Mouse (Mus musculus) intestine, embryonic 16.5 days (tissue): ENCODE data around the gene Slc2a9. TPM values are rescaled to one million over a fixed set of nuclear protein-coding genes. Genes with fewer than 3 reads are reported as not detected.

Source experiments
- ATAC-seq: fragments of 200-750 bp; cut with Nextera tagmentation; 2 replicates; pipeline ENCODE4 v1.8.0; 2017; ENCODE audit warnings: moderate TSS enrichment, moderate library complexity
- H3K27ac ChIP-seq: fragments of 300-500 bp; sonication (generic); 2 replicates; pipeline ENCODE4 v1.5.1; 2014; ENCODE audit warnings: mild to moderate bottlenecking, low read length
- H3K27me3 ChIP-seq: fragments of 300-500 bp; sonication (generic); replicated peaks from 2 replicates; pipeline ENCODE4 v1.6.1; 2014; ENCODE audit warnings: low read length, control low read depth, mixed read lengths; ENCODE audit not compliant: control insufficient read depth, insufficient read depth
- H3K36me3 ChIP-seq: fragments of 300-500 bp; sonication (generic); 2 replicates; pipeline ENCODE4 v1.6.1; 2014; ENCODE audit warnings: low read length, control low read depth; ENCODE audit not compliant: control insufficient read depth, insufficient read depth
- H3K4me1 ChIP-seq: fragments of 300-500 bp; sonication (generic); 2 replicates; pipeline ENCODE4 v1.6.1; 2014; ENCODE audit warnings: low read length, control low read depth, mixed read lengths; ENCODE audit not compliant: control insufficient read depth, insufficient read depth
- H3K4me2 ChIP-seq: fragments of 300-500 bp; sonication (generic); 2 replicates; pipeline ENCODE4 v1.6.1; 2014; ENCODE audit warnings: low read depth, low read length, control low read depth
- H3K4me3 ChIP-seq: fragments of 300-500 bp; sonication (generic); 2 replicates; pipeline ENCODE4 v1.5.1; 2014; ENCODE audit warnings: mild to moderate bottlenecking, low read length
- H3K9ac ChIP-seq: fragments of 300-500 bp; sonication (generic); 2 replicates; pipeline ENCODE4 v1.6.1; 2014; ENCODE audit warnings: low read depth, low read length
- H3K9me3 ChIP-seq: fragments of 300-500 bp; sonication (generic); 2 replicates; pipeline ENCODE4 v1.6.1; 2016; ENCODE audit warnings: low read length, control low read depth; ENCODE audit not compliant: control insufficient read depth
- WGBS: fragments of 180-500 bp; shearing (Covaris S2); extraction: QIAGEN DNeasy Blood & Tissue Kit; methylation state at CpG from one replicate; pipeline ENCODE4 v1.1.7; 2014; 5-methylcytosine and 5-hydroxymethylcytosine counted together
- polyA plus RNA-seq: library from polyadenylated mRNA; unstranded; fragments of >200 nt; fragmentation: Nextera tagmentation; extraction: Ambion mirVana; gene quantifications from 2 replicates; pipeline ENCODE4 v1.2.1, GENCODE M21; 2015

Slc2a9 gene
- polyA plus RNA-seq, 1 experiment from 2014 or later, result 2.5 TPM

GRCm38 (mm10) chr5:38333381-38333780 lies 169.6 kb downstream of the Slc2a9 start:
- Histone ChIP-seq H3K4me2 (no peak overlapping the region), H3K36me3 (no peaks in the 10 kb centered on the region), H3K9ac (no peak overlapping the region), H3K27me3 (no peaks in the 10 kb centered on the region), H3K4me1 (no peaks in the 10 kb centered on the region), H3K9me3 (no peaks in the 10 kb centered on the region), H3K27ac (no peak overlapping the region), H3K4me3 (no peak overlapping the region)
- 80% methylated on average over 4 of the region's 4 CpGs for WGBS
- ATAC-seq, result no peak

GRCm38 (mm10) chr5:38318966-38319786 lies 183.8 kb downstream of the Slc2a9 start, which contains the start of gene Drd5:
Gene Drd5, plus strand, starts transcription at chr5:38319367.
- Histone ChIP-seq H3K4me3 (peak within 1 kb of the TSS; percentile 38), H3K4me2 (peak within 1 kb of the TSS; percentile 49), H3K9ac (no peak within 1 kb of the TSS), H3K36me3 (no peaks in the 10 kb centered on the region), H3K4me1 (no peaks in the 10 kb centered on the region), H3K9me3 (no peaks in the 10 kb centered on the region), H3K27me3 (peaks cover 41% of the 10 kb centered on the region), H3K27ac (no peak within 1 kb of the TSS)
- WGBS, result 3% methylated on average over 67 of the region's 67 CpGs
- no peak for ATAC-seq

GRCm38 (mm10) chr5:38309795-38310194 lies 193.1 kb downstream of the Slc2a9 start:
- Histone ChIP-seq H3K9me3 (no peaks in the 10 kb centered on the region), H3K4me2 (no peak overlapping the region), H3K9ac (no peak overlapping the region), H3K27me3 (no peaks in the 10 kb centered on the region), H3K36me3 (no peaks in the 10 kb centered on the region), H3K27ac (no peak overlapping the region), H3K4me3 (no peak overlapping the region), H3K4me1 (no peaks in the 10 kb centered on the region)
- 63% methylated on average over 3 of the region's 3 CpGs for WGBS
- no peak for ATAC-seq

- Histone ChIP-seq H3K36me3 (no peaks in the 10 kb centered on the region), H3K27ac (no peak overlapping the region), H3K4me3 (no peak overlapping the region), H3K4me1 (no peaks in the 10 kb centered on the region), H3K4me2 (no peak overlapping the region), H3K9me3 (no peaks in the 10 kb centered on the region), H3K27me3 (no peaks in the 10 kb centered on the region), H3K9ac (no peak overlapping the region)
- WGBS, result 54% methylated on average over 5 of the region's 5 CpGs
- ATAC-seq, result peak; percentile 61
Observed at GRCm38 (mm10) chr5:38308873-38309272, 194.1 kb downstream of the Slc2a9 start.

GRCm38 (mm10) chr5:38307255-38308101 lies 195.5 kb downstream of the Slc2a9 start:
- no peaks in the 10 kb centered on the region for H3K9me3 ChIP-seq
- ATAC-seq, result peak; percentile 92
- WGBS, result 10% methylated on average over 26 of the region's 26 CpGs

GRCm38 (mm10) chr5:38305241-38305640 lies 197.7 kb downstream of the Slc2a9 start:
- Histone ChIP-seq H3K27ac (no peak overlapping the region), H3K9ac (no peak overlapping the region), H3K4me2 (no peak overlapping the region), H3K4me1 (no peaks in the 10 kb centered on the region), H3K27me3 (no peaks in the 10 kb centered on the region), H3K36me3 (no peaks in the 10 kb centered on the region), H3K9me3 (no peaks in the 10 kb centered on the region), H3K4me3 (no peak overlapping the region)
- WGBS, result 72% methylated on average over 2 of the region's 2 CpGs
- no peak for ATAC-seq

More at GRCm38 (mm10) chr5:38307255-38308101, 195.5 kb downstream of the Slc2a9 start:
- H3K4me3 ChIP-seq, result peak overlapping the region; percentile 41
- H3K4me1 ChIP-seq, result no peaks in the 10 kb centered on the region
- peak overlapping the region; percentile 61 for H3K4me2 ChIP-seq
- H3K27ac ChIP-seq, result no peak overlapping the region
- H3K27me3 ChIP-seq, result no peaks in the 10 kb centered on the region
- H3K9ac ChIP-seq, result no peak overlapping the region
- no peaks in the 10 kb centered on the region for H3K36me3 ChIP-seq

GRCm38 (mm10) chr5:38302651-38303050 lies 200.3 kb downstream of the Slc2a9 start:
- WGBS, result 38% methylated on average over 12 of the region's 12 CpGs
- no peak overlapping the region for H3K9ac ChIP-seq
- no peaks in the 10 kb centered on the region for H3K27me3 ChIP-seq
- H3K4me1 ChIP-seq, result no peaks in the 10 kb centered on the region
- H3K9me3 ChIP-seq, result no peaks in the 10 kb centered on the region
- H3K4me3 ChIP-seq, result no peak overlapping the region
- no peak overlapping the region for H3K4me2 ChIP-seq
- no peak overlapping the region for H3K27ac ChIP-seq
- ATAC-seq, result no peak
- no peaks in the 10 kb centered on the region for H3K36me3 ChIP-seq

- no peak for ATAC-seq
- Histone ChIP-seq H3K27ac (no peak overlapping the region), H3K4me1 (no peaks in the 10 kb centered on the region), H3K9me3 (no peaks in the 10 kb centered on the region), H3K36me3 (no peaks in the 10 kb centered on the region), H3K27me3 (no peaks in the 10 kb centered on the region), H3K9ac (no peak overlapping the region), H3K4me2 (no peak overlapping the region), H3K4me3 (no peak overlapping the region)
- 87% methylated on average over 12 of the region's 12 CpGs for WGBS
Observed at GRCm38 (mm10) chr5:38301761-38302411, 201.1 kb downstream of the Slc2a9 start.
